In the genomic region with DNA sequence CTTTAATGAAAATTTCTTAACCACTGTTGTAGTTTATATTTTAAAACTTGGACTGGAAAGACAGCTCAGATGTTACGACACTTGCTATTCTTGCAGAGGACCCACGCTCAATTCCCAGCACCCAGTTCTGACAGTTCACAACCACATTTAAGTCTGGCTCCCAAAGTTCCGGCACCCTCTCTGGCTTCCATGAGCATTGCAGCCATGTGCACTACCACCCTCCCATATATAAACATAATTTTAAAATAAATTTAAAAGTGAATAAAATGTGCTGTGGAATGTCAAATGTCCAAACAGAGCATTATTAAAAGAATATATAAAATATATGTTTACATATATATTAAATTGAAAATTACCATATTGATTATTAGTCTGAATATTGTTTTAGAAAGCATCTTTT, we compare ENCODE assay signal across 31 mouse cellular contexts.
"Had no signal": no experiment of that assay in that cellular context is flagged by ENCODE, and none has a peak within 500 bp of the region (broad histone marks: within the 10 kb centered on the region; RNA-seq: fewer than 3 reads in every experiment).

No protein-coding gene starts in this region.

- H3K27me3 ChIP-seq: limb, embryonic 12.5 days; limb, embryonic 13.5 days; limb, embryonic 15.5 days; liver, embryonic 12.5 days; liver, embryonic 13.5 days; liver, embryonic 15.5 days; lung, embryonic 15.5 days; megakaryocyte, embryonic 14.5 days; midbrain, embryonic 12.5 days; midbrain, embryonic 13.5 days; midbrain, embryonic 15.5 days; neural tube, embryonic 12.5 days had no signal

- H3K36me3 ChIP-seq: limb, embryonic 10.5 days; limb, embryonic 12.5 days; limb, embryonic 13.5 days; limb, embryonic 15.5 days; liver, embryonic 12.5 days; liver, embryonic 13.5 days; liver, embryonic 15.5 days; lung, embryonic 15.5 days; midbrain, embryonic 10.5 days; midbrain, embryonic 12.5 days; midbrain, embryonic 13.5 days; midbrain, embryonic 15.5 days; neural tube, embryonic 12.5 days had no signal

- H3K4me2 ChIP-seq: limb, embryonic 12.5 days; limb, embryonic 13.5 days; limb, embryonic 15.5 days; liver, embryonic 12.5 days; liver, embryonic 13.5 days; liver, embryonic 15.5 days; lung, embryonic 14.5 days; lung, embryonic 15.5 days; midbrain, embryonic 11.5 days; midbrain, embryonic 12.5 days; midbrain, embryonic 13.5 days; midbrain, embryonic 15.5 days; neural tube, embryonic 12.5 days had no signal

- H3K27ac ChIP-seq: limb, embryonic 10.5 days; limb, embryonic 12.5 days; limb, embryonic 13.5 days; limb, embryonic 15.5 days; liver, embryonic 12.5 days; liver, embryonic 13.5 days; liver, embryonic 14.5 days; liver, embryonic 15.5 days; lung, embryonic 15.5 days; macrophage; midbrain, embryonic 10.5 days; midbrain, embryonic 12.5 days; midbrain, embryonic 13.5 days; midbrain, embryonic 15.5 days; neural tube, embryonic 12.5 days had no signal

- H3K9me3 ChIP-seq: limb, embryonic 10.5 days; limb, embryonic 13.5 days; limb, embryonic 15.5 days; liver, embryonic 12.5 days; liver, embryonic 13.5 days; liver, embryonic 15.5 days; lung, embryonic 15.5 days; midbrain, embryonic 10.5 days; midbrain, embryonic 12.5 days; midbrain, embryonic 13.5 days; midbrain, embryonic 15.5 days; neural tube, embryonic 12.5 days had no signal

- DNase-seq: left cerebral cortex, postnatal 4 days; liver; liver, embryonic 13.5 days; liver, postnatal 0 days; lung, adult 18-20 months; lung, adult 2 months; lung, postnatal 10 days; lung, postnatal 14 days; lung, postnatal 36 days; lung, postnatal 4 days; midbrain, embryonic 14.5 days had no signal

- H3K4me1 ChIP-seq: liver, embryonic 12.5 days; liver, embryonic 13.5 days; liver, embryonic 15.5 days; megakaryocyte, embryonic 14.5 days; midbrain, embryonic 12.5 days; midbrain, embryonic 15.5 days had no signal

- ATAC-seq: liver, embryonic 12.5 days; liver, postnatal 0 days; lung, postnatal 0 days; midbrain, embryonic 13.5 days; midbrain, embryonic 15.5 days; midbrain, embryonic 16.5 days had no signal

- H3K4me3 ChIP-seq: limb, embryonic 10.5 days; limb, embryonic 12.5 days; limb, embryonic 13.5 days; limb, embryonic 15.5 days; liver, embryonic 12.5 days; liver, embryonic 13.5 days; liver, embryonic 15.5 days; lung, embryonic 15.5 days; megakaryocyte, embryonic 14.5 days; midbrain, embryonic 10.5 days; midbrain, embryonic 12.5 days; midbrain, embryonic 13.5 days; midbrain, embryonic 15.5 days; myocyte; neural tube, embryonic 12.5 days had no signal

- H3K9ac ChIP-seq: limb, embryonic 12.5 days; limb, embryonic 13.5 days; limb, embryonic 15.5 days; liver, embryonic 12.5 days; liver, embryonic 13.5 days; liver, embryonic 14.5 days; liver, embryonic 15.5 days; liver, postnatal 0 days; lung, embryonic 14.5 days; lung, embryonic 15.5 days; midbrain, embryonic 12.5 days; midbrain, embryonic 13.5 days; midbrain, embryonic 15.5 days; neural tube, embryonic 12.5 days had no signal
